Mouse (Mus musculus) brain, embryonic 14.5 days (tissue): Measurements from ENCODE around the gene Sec22c.

ENCODE experiments used
- CTCF ChIP-seq: fragments of 200-500 bp; IDR thresholded peaks from 2 replicates; pipeline ENCODE4 v1.5.1; 2012; ENCODE audit warnings: inconsistent platforms, mild to moderate bottlenecking, moderate library complexity, borderline replicate concordance; ENCODE audit not compliant: insufficient read depth, insufficient read length; ENCODE audit errors: extremely low read depth
- POLR2A ChIP-seq: fragments of 200-500 bp; IDR thresholded peaks from 2 replicates; pipeline ENCODE4 v1.6.1; 2012; ENCODE audit warnings: mild to moderate bottlenecking, inconsistent platforms, borderline replicate concordance; ENCODE audit not compliant: poor library complexity, insufficient read depth, insufficient read length, severe bottlenecking; ENCODE audit errors: extremely low read depth

DNA sequence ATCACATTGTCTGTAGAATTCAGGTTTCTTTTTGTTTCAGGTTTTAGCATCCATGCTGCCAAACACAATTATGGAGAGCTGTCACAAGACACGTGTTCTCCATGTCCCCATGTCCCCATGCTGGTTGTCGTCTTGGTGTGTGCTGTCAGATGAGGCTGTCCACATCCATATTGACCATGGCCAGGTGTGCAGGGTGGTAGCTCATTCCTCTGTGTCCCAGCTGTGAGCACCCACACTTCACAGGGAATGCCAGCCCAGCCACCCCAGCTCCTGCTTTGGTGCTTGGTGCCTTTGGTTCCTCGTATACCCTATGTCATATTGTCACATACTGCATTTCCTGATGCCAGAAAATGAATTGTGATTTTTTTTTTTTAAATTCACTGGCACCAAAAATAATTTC is 49.3 kb upstream of the Sec22c start:
- TF ChIP-seq POLR2A (no peak), CTCF (no peak)
